ENCODE assay signal across 18 mouse cellular contexts in genomic region chr8:53821148-53821547, GRCm38 (mm10).
DNase-seq lines count a peak whose midpoint lies in the region; ATAC-seq and TF ChIP-seq lines count a peak whose summit lies in the region.
"Had no signal": no experiment of that assay in that cellular context is flagged by ENCODE, and none has a peak within 500 bp of the region (broad histone marks: within the 10 kb centered on the region; RNA-seq: fewer than 3 reads in every experiment).

No protein-coding gene starts in this region.

- no peak overlapping the region for H3K4me2 ChIP-seq in forebrain, postnatal 0 days (ENCODE audit: low read depth)
- no peak overlapping the region for H3K4me2 ChIP-seq in forebrain, embryonic 11.5 days (ENCODE audit: low read depth, low read length, severe bottlenecking)
- no peak overlapping the region for H3K4me2 ChIP-seq in midbrain, postnatal 0 days (ENCODE audit: low read depth, low read length, poor library complexity, severe bottlenecking)
- no peak overlapping the region for H3K4me2 ChIP-seq in midbrain, embryonic 14.5 days (ENCODE audit: low read length)
- H3K4me2 ChIP-seq: embryonic facial prominence, embryonic 15.5 days; forebrain, embryonic 12.5 days; midbrain, embryonic 12.5 days had no signal

- no peaks in the 10 kb centered on the region for H3K36me3 ChIP-seq in forebrain, postnatal 0 days (ENCODE audit: insufficient read depth)
- no peaks in the 10 kb centered on the region for H3K36me3 ChIP-seq in forebrain, embryonic 11.5 days (ENCODE audit: control insufficient read depth, insufficient read depth, low read length)
- no peaks in the 10 kb centered on the region for H3K36me3 ChIP-seq in midbrain, postnatal 0 days (ENCODE audit: insufficient read depth, low read length)
- H3K36me3 ChIP-seq in midbrain, embryonic 14.5 days (ENCODE audit: control insufficient read depth, insufficient read depth, low read length) = no peaks in the 10 kb centered on the region
- H3K36me3 ChIP-seq: embryonic facial prominence, embryonic 15.5 days; forebrain, embryonic 12.5 days; midbrain, embryonic 12.5 days had no signal

- no peak overlapping the region for H3K27ac ChIP-seq in forebrain, postnatal 0 days (ENCODE audit: low read depth, low read length)
- no peak overlapping the region for H3K27ac ChIP-seq in forebrain, embryonic 11.5 days (ENCODE audit: low read depth, low read length)
- H3K27ac ChIP-seq in layer of hippocampus, adult 2 months = no peak overlapping the region
- no peak overlapping the region for H3K27ac ChIP-seq in midbrain, postnatal 0 days (ENCODE audit: low read depth, low read length)
- no peak overlapping the region for H3K27ac ChIP-seq in midbrain, embryonic 14.5 days (replicated peaks; ENCODE audit: low read depth, low read length)
- H3K27ac ChIP-seq: embryonic facial prominence, embryonic 15.5 days; forebrain, embryonic 12.5 days; heart, adult 2 months; midbrain, embryonic 12.5 days; stomach, postnatal 0 days had no signal

- no peak for TF ChIP-seq CTCF in forebrain, postnatal 0 days (IDR thresholded peaks at IDR 0.05; ENCODE audit: low read depth)
- TF ChIP-seq CTCF in layer of hippocampus, adult 2 months (conservative IDR thresholded peaks at IDR 0.05) = no peak
- no peak for TF ChIP-seq CTCF in midbrain, postnatal 0 days (IDR thresholded peaks at IDR 0.05)

- no peak overlapping the region for H3K9ac ChIP-seq in forebrain, postnatal 0 days
- H3K9ac ChIP-seq in forebrain, embryonic 11.5 days (ENCODE audit: low read length) = no peak overlapping the region
- H3K9ac ChIP-seq in midbrain, postnatal 0 days (replicated peaks; ENCODE audit: low read length, poor library complexity, severe bottlenecking) = no peak overlapping the region
- no peak overlapping the region for H3K9ac ChIP-seq in midbrain, embryonic 14.5 days (replicated peaks; ENCODE audit: low read length)
- H3K9ac ChIP-seq: embryonic facial prominence, embryonic 15.5 days; forebrain, embryonic 12.5 days; midbrain, embryonic 12.5 days had no signal

- no peak overlapping the region for H3K4me3 ChIP-seq in forebrain, postnatal 0 days (ENCODE audit: low read depth, low read length)
- no peak overlapping the region for H3K4me3 ChIP-seq in forebrain, embryonic 11.5 days (ENCODE audit: low read depth, low read length)
- no peak overlapping the region for H3K4me3 ChIP-seq in layer of hippocampus, adult 2 months
- no peak overlapping the region for H3K4me3 ChIP-seq in midbrain, postnatal 0 days (ENCODE audit: low read depth, low read length)
- H3K4me3 ChIP-seq in midbrain, embryonic 14.5 days (replicated peaks; ENCODE audit: low read depth, low read length) = no peak overlapping the region
- H3K4me3 ChIP-seq: embryonic facial prominence, embryonic 15.5 days; forebrain, embryonic 12.5 days; heart, adult 2 months; midbrain, embryonic 12.5 days had no signal

- peak; percentile 38; the same call in 1 of the 2 replicates for ATAC-seq in forebrain, postnatal 0 days
- no peak for ATAC-seq in forebrain, embryonic 11.5 days (replicated peaks; ENCODE audit: low FRiP score)
- no peak for ATAC-seq in midbrain, postnatal 0 days (ENCODE audit: low FRiP score)
- no peak for ATAC-seq in midbrain, embryonic 14.5 days (ENCODE audit: low FRiP score, low TSS enrichment)

- no peaks in the 10 kb centered on the region for H3K4me1 ChIP-seq in forebrain, postnatal 0 days (ENCODE audit: insufficient read depth)
- no peaks in the 10 kb centered on the region for H3K4me1 ChIP-seq in forebrain, embryonic 11.5 days (replicated peaks; ENCODE audit: control insufficient read depth, insufficient read depth, low read length)
- no peaks in the 10 kb centered on the region for H3K4me1 ChIP-seq in midbrain, postnatal 0 days (ENCODE audit: insufficient read depth, low read length)
- H3K4me1 ChIP-seq in midbrain, embryonic 14.5 days (ENCODE audit: control insufficient read depth, insufficient read depth, low read length) = no peaks in the 10 kb centered on the region
- H3K4me1 ChIP-seq: embryonic facial prominence, embryonic 15.5 days; forebrain, embryonic 12.5 days; midbrain, embryonic 12.5 days had no signal

- no peaks in the 10 kb centered on the region for H3K9me3 ChIP-seq in forebrain, postnatal 0 days (ENCODE audit: low read length)
- H3K9me3 ChIP-seq in forebrain, embryonic 11.5 days (ENCODE audit: control insufficient read depth, low read length) = no peaks in the 10 kb centered on the region
- H3K9me3 ChIP-seq in midbrain, postnatal 0 days (ENCODE audit: low read length) = no peaks in the 10 kb centered on the region
- no peaks in the 10 kb centered on the region for H3K9me3 ChIP-seq in midbrain, embryonic 14.5 days (ENCODE audit: control insufficient read depth, low read length)
- H3K9me3 ChIP-seq: embryonic facial prominence, embryonic 15.5 days; forebrain, embryonic 12.5 days; midbrain, embryonic 12.5 days had no signal

- WGBS in forebrain, postnatal 0 days = 24% methylated on average over 1 of the region's 1 CpGs
- 84% methylated on average over 1 of the region's 1 CpGs for WGBS in forebrain, embryonic 11.5 days
- 50% methylated on average over 1 of the region's 1 CpGs for WGBS in midbrain, postnatal 0 days
- 65% methylated on average over 1 of the region's 1 CpGs for WGBS in midbrain, embryonic 14.5 days

- DNase-seq in forebrain, postnatal 0 days = peak; percentile 10
- DNase-seq in forebrain, embryonic 11.5 days (ENCODE audit: low spot score) = no peak
- DNase-seq in layer of hippocampus, adult 2 months (ENCODE audit: low spot score in 2 of 2) = peak; percentile 15 to 34
- no peak for DNase-seq in layer of hippocampus, adult 11-12 months (ENCODE audit: low spot score)
- peak; percentile 63 for DNase-seq in midbrain, postnatal 0 days (ENCODE audit: low spot score)
- DNase-seq in midbrain, embryonic 14.5 days = no peak
- DNase-seq in telencephalon, adult 2 months (ENCODE audit: low read depth, low spot score) = peak; percentile 12
- no peak for DNase-seq in frontal cortex, postnatal 10 days (ENCODE audit: low spot score in 2 of 2)
- DNase-seq: adrenal gland, adult 8-10 months; heart, adult 2 months; kidney, adult 11 months; kidney, postnatal 25 days; right cerebral cortex, adult 18-20 months; thymus, postnatal 25 days had no signal

- no peaks in the 10 kb centered on the region for H3K27me3 ChIP-seq in forebrain, postnatal 0 days (ENCODE audit: insufficient read depth, low read length)
- no peaks in the 10 kb centered on the region for H3K27me3 ChIP-seq in forebrain, embryonic 11.5 days (ENCODE audit: control insufficient read depth, insufficient read depth, low read length)
- H3K27me3 ChIP-seq in midbrain, postnatal 0 days (ENCODE audit: insufficient read depth, low read length) = no peaks in the 10 kb centered on the region
- H3K27me3 ChIP-seq in midbrain, embryonic 14.5 days (ENCODE audit: control insufficient read depth, insufficient read depth, low read length) = no peaks in the 10 kb centered on the region
- H3K27me3 ChIP-seq: embryonic facial prominence, embryonic 15.5 days; forebrain, embryonic 12.5 days; midbrain, embryonic 12.5 days had no signal

Comparison
In these comparisons a context has a peak if more than half of its experiments do, and no peak if none do; other contexts are left out.
1. DNase-seq: peak in forebrain, postnatal 0 days (single experiment), layer of hippocampus, adult 2 months (2 of 2), midbrain, postnatal 0 days (single experiment) and telencephalon, adult 2 months (single experiment); none in forebrain, embryonic 11.5 days (single experiment), layer of hippocampus, adult 11-12 months (single experiment), midbrain, embryonic 14.5 days (single experiment) and frontal cortex, postnatal 10 days (0 of 2).